Mouse (Mus musculus) MN1 (cell line): ENCODE measurements at regions not wholly inside any gene's neighbourhood (a gene's known extent, or its start where the extent isn't known, plus 50 kb on each side); places are given as distances from the start of the nearest gene placed in this dataset.

Experiments used
- DNase-seq: peaks from one replicate; pipeline ENCODE4 v3.0.0-alpha.2; 2016; ENCODE audit warnings: low spot score

DNA sequence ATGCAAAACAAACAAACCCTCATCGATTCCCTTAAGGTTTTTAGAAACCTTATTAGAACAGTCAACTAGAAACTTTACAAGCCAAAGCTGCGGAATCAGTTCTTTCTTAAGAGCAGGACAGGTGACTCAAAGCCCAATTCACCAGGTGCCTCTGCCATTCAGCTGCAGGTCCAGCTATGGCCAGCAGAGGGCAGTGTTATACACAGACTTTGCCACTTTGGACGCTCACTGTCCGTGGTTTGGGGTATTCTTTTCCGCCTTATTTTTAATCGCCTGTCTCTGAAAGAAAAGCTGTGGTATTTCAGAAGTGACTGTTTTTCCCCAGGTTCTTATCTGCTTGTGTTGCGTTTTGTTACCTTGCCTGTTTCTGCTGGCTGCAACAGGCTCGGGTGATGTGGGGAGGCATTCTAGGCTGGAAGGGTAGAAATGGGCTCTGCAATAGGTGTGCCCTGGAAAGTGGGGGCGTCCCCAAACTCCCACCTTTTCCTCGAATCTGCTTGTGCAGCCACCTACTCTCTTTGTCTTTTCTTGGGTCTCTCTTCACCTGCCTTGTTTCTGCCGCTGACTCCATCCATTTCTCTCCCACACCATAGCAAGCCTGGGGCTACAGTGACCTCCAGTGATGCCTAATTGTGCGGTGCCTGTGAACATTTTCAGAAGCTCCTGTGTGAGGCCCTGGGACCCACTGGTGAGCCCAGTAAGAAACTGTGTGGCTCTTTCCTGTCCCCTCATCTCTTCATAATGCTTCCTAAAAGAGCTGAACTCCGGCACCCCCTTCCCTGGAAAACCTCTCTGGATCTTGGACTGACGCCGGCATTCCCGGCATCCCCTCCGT is 142.4 kb downstream of the Mtx3 start:
- DNase-seq, result peak; percentile 63

GRCm38 (mm10) chr13:92987691-92988090 is 143.1 kb downstream of the Mtx3 start:
- no peak for DNase-seq

DNA sequence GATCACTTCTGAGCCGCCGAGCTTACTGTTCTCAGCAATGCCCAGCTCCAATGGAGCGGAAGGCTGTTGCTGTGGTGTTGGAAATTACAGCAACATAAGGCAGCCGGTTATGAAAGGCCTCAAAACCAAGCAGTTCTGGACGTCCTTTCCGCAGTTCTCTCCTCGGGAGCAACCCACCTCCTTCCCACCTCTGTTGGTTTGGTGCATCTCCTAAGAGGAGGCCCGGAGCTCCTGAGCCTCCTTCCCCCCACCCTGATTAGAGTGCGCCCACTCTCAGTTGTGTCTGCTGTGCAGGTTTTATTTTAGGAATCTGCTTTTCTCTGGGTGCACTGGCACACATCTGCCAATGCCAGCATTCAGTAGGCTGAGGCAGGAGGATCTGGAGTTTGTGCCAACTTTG is 144.0 kb downstream of the Mtx3 start:
- DNase-seq, result no peak

DNA sequence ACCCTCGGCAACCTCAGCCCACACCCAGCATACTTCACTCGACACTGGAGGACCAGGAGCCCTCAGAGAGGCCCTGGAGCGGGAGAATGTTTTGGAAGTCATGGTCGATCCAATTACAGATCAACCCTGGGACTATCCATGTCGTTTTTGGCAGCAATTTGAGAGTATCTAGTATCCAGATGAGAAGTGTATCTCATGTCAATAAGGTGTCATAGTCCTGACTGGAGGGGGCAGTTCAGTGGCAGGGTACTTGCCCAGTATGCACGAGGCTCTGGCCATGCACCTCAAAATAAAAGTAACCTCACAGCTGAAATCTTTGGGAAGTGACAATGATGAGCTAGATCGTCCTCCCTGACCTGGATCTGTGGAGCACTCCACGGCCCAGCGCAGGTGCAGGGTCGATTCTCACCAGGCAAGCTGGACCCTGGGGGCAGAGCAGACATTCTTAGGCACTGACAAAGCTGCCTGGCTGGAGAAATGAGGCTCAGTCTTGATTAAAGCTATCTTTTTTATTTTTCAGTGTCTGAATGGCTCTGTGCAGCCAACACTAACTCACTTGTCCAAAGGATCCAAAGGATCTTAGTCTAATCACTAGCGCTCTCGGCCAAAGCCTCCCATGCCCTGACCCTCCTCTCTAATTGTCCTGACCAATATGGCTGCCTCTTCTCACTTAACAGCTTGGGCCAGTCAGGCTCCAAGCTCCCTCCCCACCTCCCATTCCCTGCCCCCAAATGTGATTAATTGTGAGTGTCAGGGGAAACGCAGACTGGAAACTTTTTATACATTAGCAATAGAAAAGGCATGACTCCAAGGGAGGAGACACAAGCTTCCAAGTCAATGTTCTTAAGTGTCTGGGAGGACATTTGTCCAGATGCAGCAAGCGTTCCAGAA is 146.0 kb downstream of the Mtx3 start:
- no peak for DNase-seq
